Mouse (Mus musculus): ENCODE measurements around the gene Tox3. TPM values are rescaled to one million over a fixed set of nuclear protein-coding genes. Genes with fewer than 3 reads are reported as not detected.

Gene Tox3
- total and polyA plus RNA-seq, 3 experiments, result not detected

DNA sequence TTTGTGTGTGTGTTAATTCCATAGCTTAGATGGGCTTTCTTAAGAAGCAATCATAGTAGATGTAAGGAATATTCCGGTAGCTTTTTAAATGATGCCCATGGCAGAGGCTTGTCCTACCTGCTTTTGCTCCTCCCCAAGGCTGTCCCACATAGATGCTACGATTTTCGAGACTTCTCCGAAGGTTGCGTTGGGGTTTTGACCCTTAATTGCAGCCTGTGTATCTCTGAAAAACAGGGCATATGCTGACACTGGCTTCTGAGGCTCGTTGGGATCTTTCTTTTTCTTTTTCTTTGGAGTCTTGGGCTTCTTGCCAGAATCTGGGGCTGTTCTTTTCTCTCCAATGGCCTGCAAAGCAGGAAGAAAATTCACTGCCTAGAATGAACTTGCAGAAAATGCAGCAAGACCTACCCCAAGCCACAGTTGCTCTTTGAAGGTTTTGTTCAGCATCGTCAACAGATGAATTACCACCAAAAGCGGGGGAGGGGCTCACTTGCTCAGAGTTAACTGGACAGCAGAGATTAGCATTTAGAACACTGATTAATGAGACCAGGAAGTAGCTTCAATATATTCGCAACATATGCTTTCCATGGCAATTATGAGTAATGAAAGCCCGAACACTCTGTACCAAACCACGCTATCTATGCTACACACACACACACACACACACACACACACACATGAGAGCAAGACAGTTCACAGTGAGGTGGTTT lies 93.8 kb downstream of the Tox3 start:
- DNase-seq (ENCODE audit: extremely low read depth), result no peak
- H3K4me3 ChIP-seq (replicated peaks in 1 of 3; ENCODE audit: low read depth in 2 of 3, low read length in 2 of 3, poor library complexity in 1 of 3), result no peak overlapping the region
- in situ Hi-C loops (cut with MboI; ENCODE audit: low pct_ligation_motif_present, low pct_unique_long_range_greater_than_20kb, low sequenced_read_pairs), result no loop called here

DNA sequence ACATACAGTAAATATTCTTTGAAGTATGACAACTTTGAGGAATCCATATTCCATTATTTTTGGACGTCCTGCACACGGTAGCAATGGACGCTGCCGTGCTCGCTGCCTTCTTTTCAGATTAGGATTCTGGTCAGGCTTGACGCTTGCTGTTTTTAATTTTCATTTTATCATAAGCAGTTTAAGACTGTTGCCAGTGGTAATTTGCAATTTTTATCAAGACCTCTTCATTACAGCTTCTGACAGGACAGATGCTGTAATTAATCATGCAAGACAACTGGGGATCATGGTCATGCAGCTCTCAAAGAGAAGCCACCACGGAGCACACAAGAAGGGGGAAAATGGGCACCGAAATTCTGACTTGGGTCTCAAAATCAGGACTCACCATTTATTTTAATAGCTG lies 101.8 kb downstream of the Tox3 start:
- Histone ChIP-seq H3K4me3 (replicated peaks in 1 of 3; ENCODE audit: low read depth in 2 of 3, low read length in 2 of 3, poor library complexity in 1 of 3) (no peak overlapping the region), H3K27ac (ENCODE audit: insufficient read depth, low read depth) (no peak overlapping the region), H3K4me1 (ENCODE audit: control insufficient read depth in 1 of 2, insufficient read depth in 2 of 2) (peaks cover 0 to 21% of the 10 kb centered on the region in 2 experiments; a peak in 2 of 4 replicates), H3K4me2 (ENCODE audit: insufficient read depth, low read depth, poor library complexity, severe bottlenecking) (no peak overlapping the region), H3K9ac (ENCODE audit: insufficient read depth, low read depth) (no peak overlapping the region), H3K9me3 (replicated peaks; ENCODE audit: low read length) (no peaks in the 10 kb centered on the region), H3K27me3 (replicated peaks) (no peaks in the 10 kb centered on the region), H3K79me2 (replicated peaks; ENCODE audit: control insufficient read depth, extremely low read depth, insufficient read depth, poor library complexity, severe bottlenecking) (no peaks in the 10 kb centered on the region), H3K36me3 (replicated peaks in 1 of 2; ENCODE audit: control insufficient read depth in 1 of 2, insufficient read depth in 1 of 2, low read length in 1 of 2) (no peaks in the 10 kb centered on the region)
- no peak for TF ChIP-seq POLR2AphosphoS2 (IDR thresholded peaks at IDR 0.05; ENCODE audit: low read depth, low read length)
- TF ChIP-seq MAFK (IDR thresholded peaks at IDR 0.05; ENCODE audit: insufficient replicate concordance, low read length), result no peak
- TF ChIP-seq MAZ (IDR thresholded peaks at IDR 0.05; ENCODE audit: low read depth, low read length), result no peak
- no peak for TF ChIP-seq USF1 (IDR thresholded peaks at IDR 0.05; ENCODE audit: low read depth, low read length)
- TF ChIP-seq ZNF384 (IDR thresholded peaks at IDR 0.05; ENCODE audit: low read depth, low read length), result no peak
- TF ChIP-seq USF2 (conservative IDR thresholded peaks at IDR 0.05; ENCODE audit: low read depth, low read length), result no peak
- no peak for TF ChIP-seq E2F4 (IDR thresholded peaks at IDR 0.05; ENCODE audit: insufficient replicate concordance, low read depth, low read length)
- TF ChIP-seq PAX5 (IDR thresholded peaks at IDR 0.05; ENCODE audit: low read length), result no peak
- no peak for TF ChIP-seq HCFC1 (IDR thresholded peaks at IDR 0.05; ENCODE audit: low read depth, low read length)
- no peak for TF ChIP-seq JUND (conservative IDR thresholded peaks at IDR 0.05; ENCODE audit: low read depth, low read length)
- no peak for TF ChIP-seq MYC (IDR thresholded peaks at IDR 0.05; ENCODE audit: low read depth, low read length)
- TF ChIP-seq POLR2A (IDR thresholded peaks at IDR 0.05; ENCODE audit: low read depth, low read length), result no peak
- TF ChIP-seq EP300 (IDR thresholded peaks at IDR 0.05; ENCODE audit: low read length), result no peak
- no peak for DNase-seq (ENCODE audit: extremely low read depth)
- in situ Hi-C loops (cut with MboI; ENCODE audit: low pct_ligation_motif_present, low pct_unique_long_range_greater_than_20kb, low sequenced_read_pairs), result no loop called here
- dilution Hi-C loops (cut with MboI; ENCODE audit: extremely low pct_ligation_motif_present, extremely low pct_unique_long_range_greater_than_20kb, low sequenced_read_pairs), result no loop called here

More for the DNA sequence above, 93.8 kb downstream of the Tox3 start:
- H3K9ac ChIP-seq (ENCODE audit: insufficient read depth, low read depth), result no peak overlapping the region
- TF ChIP-seq MYC (IDR thresholded peaks at IDR 0.05; ENCODE audit: low read depth, low read length), result no peak
- no peak for TF ChIP-seq CHD2 (IDR thresholded peaks at IDR 0.05; ENCODE audit: low read length)
- no peak for TF ChIP-seq JUN (IDR thresholded peaks at IDR 0.05; ENCODE audit: insufficient read depth, low read depth, low read length)
- no peak for TF ChIP-seq MXI1 (IDR thresholded peaks at IDR 0.05; ENCODE audit: low read depth, low read length)
- TF ChIP-seq ETS1 (conservative IDR thresholded peaks at IDR 0.05; ENCODE audit: low read depth, low read length), result no peak
- TF ChIP-seq CTCF (conservative IDR thresholded peaks at IDR 0.05 in 1 of 2, IDR thresholded peaks at IDR 0.05 in 1 of 2; ENCODE audit: low read depth in 2 of 2, low read length in 2 of 2), result no peak
- TF ChIP-seq ZMIZ1 (IDR thresholded peaks at IDR 0.05; ENCODE audit: low read depth, low read length), result no peak
- no peak for TF ChIP-seq USF2 (conservative IDR thresholded peaks at IDR 0.05; ENCODE audit: low read depth, low read length)
- TF ChIP-seq IRF4 (IDR thresholded peaks at IDR 0.05; ENCODE audit: low read depth, low read length), result no peak
- no peak for TF ChIP-seq KAT2A (IDR thresholded peaks at IDR 0.05; ENCODE audit: insufficient replicate concordance, low read length)
- H3K79me2 ChIP-seq (replicated peaks; ENCODE audit: control insufficient read depth, extremely low read depth, insufficient read depth, poor library complexity, severe bottlenecking), result no peaks in the 10 kb centered on the region
- H3K9me3 ChIP-seq (replicated peaks; ENCODE audit: low read length), result no peaks in the 10 kb centered on the region
- H3K36me3 ChIP-seq (replicated peaks in 1 of 2; ENCODE audit: control insufficient read depth in 1 of 2, insufficient read depth in 1 of 2, low read length in 1 of 2), result no peaks in the 10 kb centered on the region
- no peaks in the 10 kb centered on the region for H3K27me3 ChIP-seq (replicated peaks)
- H3K4me1 ChIP-seq (ENCODE audit: control insufficient read depth in 1 of 2, insufficient read depth in 2 of 2), result peaks cover 4 to 17% of the 10 kb centered on the region in 2 experiments; a peak in 3 of 4 replicates
- dilution Hi-C loops (cut with MboI; ENCODE audit: extremely low pct_ligation_motif_present, extremely low pct_unique_long_range_greater_than_20kb, low sequenced_read_pairs), result no loop called here
- no peak overlapping the region for H3K27ac ChIP-seq (ENCODE audit: insufficient read depth, low read depth)
- H3K4me2 ChIP-seq (ENCODE audit: insufficient read depth, low read depth, poor library complexity, severe bottlenecking), result no peak overlapping the region
